In the genomic region with DNA sequence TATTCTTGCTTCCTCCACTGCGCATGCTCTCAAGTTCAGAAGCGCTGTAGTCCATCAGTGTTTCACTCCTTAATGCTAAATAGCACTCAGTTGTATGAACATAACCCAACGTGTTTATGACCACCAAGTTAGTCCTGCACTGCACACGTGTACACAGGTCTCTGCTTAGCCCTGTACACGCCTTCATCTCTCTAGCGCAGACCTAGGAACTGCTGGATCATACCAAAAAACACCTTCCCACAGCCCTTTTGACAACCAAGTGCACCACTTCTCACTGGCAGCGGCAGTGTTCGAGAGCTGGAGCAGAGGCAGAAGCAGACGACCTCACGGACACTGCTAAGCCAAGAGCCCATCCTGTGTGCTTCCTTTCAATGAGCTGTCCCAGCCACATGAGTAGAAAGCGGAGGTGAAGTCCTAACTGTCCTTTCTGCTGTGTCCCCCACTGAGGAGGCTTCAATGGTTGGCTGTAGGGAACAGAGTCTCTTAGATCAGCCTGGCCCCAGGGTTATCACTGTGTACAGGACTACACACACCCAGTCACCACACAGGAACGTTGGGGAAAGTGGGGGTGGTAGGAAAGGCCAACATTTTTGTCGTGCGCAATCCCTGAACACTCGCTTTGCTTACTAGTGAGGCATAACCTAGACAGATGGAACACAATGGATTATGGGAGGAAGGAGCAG, we compare ENCODE assay signal across 15 mouse cellular contexts. TPM values are rescaled to one million over a fixed set of nuclear protein-coding genes. Genes with fewer than 3 reads are reported as not detected.
DNase-seq lines count a peak whose midpoint lies in the region; ATAC-seq and TF ChIP-seq lines count a peak whose summit lies in the region.
"Had no signal": no experiment of that assay in that cellular context is flagged by ENCODE, and none has a peak within 500 bp of the region (broad histone marks: within the 10 kb centered on the region; RNA-seq: fewer than 3 reads in every experiment).

No protein-coding gene starts in this region.

- no peak for ATAC-seq in kidney, postnatal 0 days (replicated peaks; ENCODE audit: low FRiP score, low read depth)
- ATAC-seq in erythroid progenitor cell, adult 5-6 weeks (replicated peaks; ENCODE audit: low FRiP score, poor library complexity, severe bottlenecking) = peak; percentile 75
- ATAC-seq in liver, embryonic 15.5 days (ENCODE audit: insufficient read depth) = peak; percentile 87
- peak; percentile 86 for ATAC-seq in stomach, embryonic 15.5 days (ENCODE audit: insufficient read depth, low FRiP score, low read depth)
- ATAC-seq in midbrain, embryonic 13.5 days = no peak
- ATAC-seq: forebrain, embryonic 14.5 days; hindbrain, postnatal 0 days had no signal

- H3K36me3 ChIP-seq in kidney, postnatal 0 days (ENCODE audit: insufficient read depth, low read length) = no peaks in the 10 kb centered on the region
- H3K36me3 ChIP-seq in liver, embryonic 15.5 days (replicated peaks) = 0 out of 2 replicates have a peak, but pooled peaks cover 2% of the 10 kb centered on the region
- H3K36me3 ChIP-seq in stomach, embryonic 15.5 days = no peaks in the 10 kb centered on the region
- no peaks in the 10 kb centered on the region for H3K36me3 ChIP-seq in midbrain, embryonic 13.5 days
- H3K36me3 ChIP-seq: lung, embryonic 15.5 days had no signal

- TF ChIP-seq CTCF in kidney, postnatal 0 days (IDR thresholded peaks at IDR 0.05; ENCODE audit: low read depth) = no peak

- H3K27ac ChIP-seq in kidney, postnatal 0 days = peak overlapping the region; percentile 37; the same call in 1 of the 2 replicates
- H3K27ac ChIP-seq in liver, embryonic 15.5 days (replicated peaks) = peak overlapping the region; percentile 99
- H3K27ac ChIP-seq in stomach, embryonic 15.5 days = no peak overlapping the region
- no peak overlapping the region for H3K27ac ChIP-seq in midbrain, embryonic 13.5 days
- H3K27ac ChIP-seq: hindbrain, postnatal 0 days; lung, embryonic 15.5 days had no signal

- H3K9me3 ChIP-seq in kidney, postnatal 0 days (replicated peaks; ENCODE audit: low read length) = no peaks in the 10 kb centered on the region
- H3K9me3 ChIP-seq in liver, embryonic 15.5 days (replicated peaks) = no peaks in the 10 kb centered on the region
- H3K9me3 ChIP-seq in stomach, embryonic 15.5 days = no peaks in the 10 kb centered on the region
- H3K9me3 ChIP-seq in midbrain, embryonic 13.5 days = no peaks in the 10 kb centered on the region
- H3K9me3 ChIP-seq: lung, embryonic 15.5 days had no signal

- H3K4me3 ChIP-seq in kidney, postnatal 0 days (replicated peaks; ENCODE audit: low read depth, low read length) = no peak overlapping the region
- peak overlapping the region; percentile 49 for H3K4me3 ChIP-seq in liver, embryonic 15.5 days (replicated peaks)
- no peak overlapping the region for H3K4me3 ChIP-seq in stomach, embryonic 15.5 days (replicated peaks)
- H3K4me3 ChIP-seq in midbrain, embryonic 13.5 days (replicated peaks) = no peak overlapping the region
- H3K4me3 ChIP-seq: lung, embryonic 15.5 days had no signal

- no peak for DNase-seq in kidney, postnatal 0 days (ENCODE audit: low spot score)
- no peak for DNase-seq in kidney, postnatal 10 days
- no peak for DNase-seq in urinary bladder, adult 18-20 months (ENCODE audit: low spot score in 2 of 2)
- DNase-seq: adrenal gland, adult 8-10 months; cerebellum, adult 2 months; gastrocnemius, postnatal 14 days; kidney, postnatal 4 days had no signal

- no peaks in the 10 kb centered on the region for H3K27me3 ChIP-seq in kidney, postnatal 0 days (ENCODE audit: insufficient read depth, low read length)
- no peaks in the 10 kb centered on the region for H3K27me3 ChIP-seq in liver, embryonic 15.5 days
- no peaks in the 10 kb centered on the region for H3K27me3 ChIP-seq in stomach, embryonic 15.5 days (replicated peaks)
- H3K27me3 ChIP-seq in midbrain, embryonic 13.5 days = no peaks in the 10 kb centered on the region
- H3K27me3 ChIP-seq: CH12.LX; lung, embryonic 15.5 days had no signal

- peaks cover 3% of the 10 kb centered on the region; the same call in 1 of the 2 replicates for H3K4me1 ChIP-seq in kidney, postnatal 0 days (replicated peaks; ENCODE audit: insufficient read depth, low read length)
- peaks cover 97% of the 10 kb centered on the region for H3K4me1 ChIP-seq in liver, embryonic 15.5 days (replicated peaks)
- H3K4me1 ChIP-seq in stomach, embryonic 15.5 days = peaks cover 18% of the 10 kb centered on the region; the same call in 1 of the 2 replicates
- no peaks in the 10 kb centered on the region for H3K4me1 ChIP-seq in midbrain, embryonic 13.5 days (replicated peaks)

- no peak overlapping the region for H3K4me2 ChIP-seq in kidney, postnatal 0 days (ENCODE audit: low read length)
- peak overlapping the region; percentile 76 for H3K4me2 ChIP-seq in liver, embryonic 15.5 days
- no peak overlapping the region for H3K4me2 ChIP-seq in stomach, embryonic 15.5 days
- no peak overlapping the region for H3K4me2 ChIP-seq in midbrain, embryonic 13.5 days (replicated peaks)
- H3K4me2 ChIP-seq: lung, embryonic 15.5 days had no signal

- no peak overlapping the region for H3K9ac ChIP-seq in kidney, postnatal 0 days (ENCODE audit: low read depth, low read length)
- H3K9ac ChIP-seq in liver, embryonic 15.5 days = peak overlapping the region; percentile 58
- no peak overlapping the region for H3K9ac ChIP-seq in stomach, embryonic 15.5 days
- H3K9ac ChIP-seq in midbrain, embryonic 13.5 days (replicated peaks) = no peak overlapping the region
- H3K9ac ChIP-seq: lung, embryonic 15.5 days had no signal

- WGBS in kidney, postnatal 0 days = 87% methylated on average over 15 of the region's 15 CpGs
- 28% methylated on average over 15 of the region's 15 CpGs for WGBS in liver, embryonic 15.5 days (ENCODE audit: insufficient replicate concordance)
- 81% methylated on average over 15 of the region's 15 CpGs for WGBS in stomach, embryonic 15.5 days
- WGBS in midbrain, embryonic 13.5 days = 90% methylated on average over 15 of the region's 15 CpGs

RNA-seq across cellular contexts. Expression of a gene that starts 42.0 kb away (rescaled TPM):
- 61.3 and 68.5 TPM in 2 replicates for polyA plus RNA-seq in kidney, postnatal 0 days (2015; fragmentation: Nextera tagmentation; extraction: Ambion mirVana)
- total RNA-seq in erythroid progenitor cell, adult 5-6 weeks (2015; ENCODE audit: low replicate concordance) = 80.0 and 81.7 TPM in 2 replicates
- total RNA-seq in erythroid progenitor cell, adult 5-6 weeks (2017; ENCODE audit: low replicate concordance) = 145 and 184 TPM in 2 replicates
- polyA plus RNA-seq in liver, embryonic 15.5 days (2015; fragmentation: Nextera tagmentation; extraction: Ambion mirVana) = 46.7 and 50.5 TPM in 2 replicates
- 64.0 and 69.1 TPM in 2 replicates for polyA plus RNA-seq in stomach, embryonic 15.5 days (2015; fragmentation: Nextera tagmentation; extraction: Ambion mirVana)
- polyA plus RNA-seq in midbrain, embryonic 13.5 days (2015; fragmentation: Nextera tagmentation; extraction: Ambion mirVana) = 25.4 and 27.1 TPM in 2 replicates

Comparison
In these comparisons a context has a peak if more than half of its experiments do, and no peak if none do; other contexts are left out.
1. ATAC-seq: peak in erythroid progenitor cell, adult 5-6 weeks (single experiment), liver, embryonic 15.5 days (single experiment) and stomach, embryonic 15.5 days (single experiment); none in kidney, postnatal 0 days (single experiment) and midbrain, embryonic 13.5 days (single experiment).
2. H3K27ac ChIP-seq: peak in kidney, postnatal 0 days (single experiment) and liver, embryonic 15.5 days (single experiment); none in stomach, embryonic 15.5 days (single experiment) and midbrain, embryonic 13.5 days (single experiment).